Mouse (Mus musculus) spleen, adult 12 weeks (tissue): ENCODE results near the gene Dnajb12.

Source experiments
- DNase-seq: peaks from one replicate; pipeline ENCODE4 v3.0.0; 2022; ENCODE audit warnings: low spot score

Dnajb12 gene

DNA sequence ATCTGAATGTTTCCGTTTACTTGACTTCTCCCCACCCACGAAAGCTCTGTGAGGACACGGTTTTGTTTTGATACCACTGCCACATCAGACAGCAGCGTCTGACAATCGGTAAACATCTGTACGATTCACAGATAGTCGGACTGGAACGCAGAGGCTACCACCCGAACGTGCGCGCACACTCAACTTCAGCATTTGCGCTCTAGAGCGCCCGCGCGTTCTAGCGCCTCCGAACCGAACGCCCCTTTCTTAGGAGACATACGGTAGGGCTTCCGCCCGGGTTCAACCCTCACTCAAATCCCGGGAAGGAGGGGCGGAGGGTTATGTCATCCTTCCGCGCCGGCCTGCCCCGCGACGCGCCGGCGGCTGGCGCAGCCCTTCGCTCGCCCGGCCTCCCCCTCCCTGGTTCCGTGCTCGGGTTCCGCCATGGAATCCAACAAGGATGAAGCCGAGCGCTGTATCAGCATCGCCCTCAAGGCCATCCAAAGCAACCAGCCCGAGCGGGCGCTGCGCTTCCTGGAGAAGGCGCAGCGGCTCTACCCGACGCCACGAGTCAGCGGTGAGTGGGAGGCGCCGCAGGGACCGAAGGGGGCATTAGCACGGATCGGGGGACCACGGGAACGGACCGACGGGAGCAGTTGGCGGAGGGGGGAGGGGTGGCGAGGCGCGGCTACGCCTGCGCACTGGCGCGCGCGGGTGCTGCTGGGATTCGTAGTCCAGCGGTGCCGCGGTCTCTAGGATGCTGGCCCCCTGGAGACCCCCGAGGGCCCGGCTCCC lies at the start of gene Dnajb12:
Gene Dnajb12 (plus strand): TSS at position 302 of the 774 bp plus-strand sequence.
- DNase-seq: peak; percentile 89

DNA sequence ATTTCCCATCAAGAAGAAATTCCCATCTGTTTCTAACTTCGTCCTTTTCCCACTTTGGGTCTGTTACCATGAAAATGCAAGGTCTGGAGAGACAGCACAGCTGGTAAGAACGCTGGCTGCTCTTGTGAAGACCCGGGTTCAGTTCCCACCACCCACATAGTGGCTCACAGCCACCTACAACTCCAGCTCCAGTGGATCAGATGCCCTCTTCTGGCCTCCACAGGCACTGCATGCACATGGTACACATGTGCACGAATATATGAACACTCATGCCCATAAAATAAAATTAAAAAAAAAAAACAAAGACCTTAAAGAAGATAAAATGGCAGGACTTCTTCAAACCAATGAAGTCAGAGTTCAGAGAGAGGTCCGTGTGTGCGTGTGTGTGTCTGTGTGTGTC lies 49.5 kb upstream of the Dnajb12 start:
- no peak for DNase-seq

- DNase-seq: no peak
Observed at GRCm38 (mm10) chr10:59831950-59832349, 47.4 kb upstream of the Dnajb12 start.

- DNase-seq: no peak
Observed at GRCm38 (mm10) chr10:59835301-59836155, 43.8 kb upstream of the Dnajb12 start.

GRCm38 (mm10) chr10:59837490-59837889 lies 41.9 kb upstream of the Dnajb12 start:
- no peak for DNase-seq

DNA sequence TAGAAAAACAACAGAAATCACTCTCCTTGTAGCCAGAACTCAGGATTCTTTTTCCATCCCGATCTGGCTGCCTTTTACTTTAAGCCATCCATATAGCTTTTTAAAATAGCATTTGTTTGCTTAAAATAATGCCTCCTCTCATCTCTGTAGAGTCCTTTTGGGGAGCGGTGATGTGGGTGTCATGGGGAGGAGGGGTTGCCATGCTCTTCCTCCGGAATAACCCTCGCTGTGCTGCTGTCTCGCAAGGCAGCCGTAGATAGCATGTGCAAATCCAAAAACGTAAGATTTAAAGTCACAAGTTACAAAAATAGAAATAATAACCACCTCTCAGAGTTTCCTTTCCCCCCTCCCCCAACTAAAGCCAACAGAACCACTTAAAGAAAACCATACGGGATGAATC lies 37.9 kb upstream of the Dnajb12 start:
- no peak for DNase-seq

DNA sequence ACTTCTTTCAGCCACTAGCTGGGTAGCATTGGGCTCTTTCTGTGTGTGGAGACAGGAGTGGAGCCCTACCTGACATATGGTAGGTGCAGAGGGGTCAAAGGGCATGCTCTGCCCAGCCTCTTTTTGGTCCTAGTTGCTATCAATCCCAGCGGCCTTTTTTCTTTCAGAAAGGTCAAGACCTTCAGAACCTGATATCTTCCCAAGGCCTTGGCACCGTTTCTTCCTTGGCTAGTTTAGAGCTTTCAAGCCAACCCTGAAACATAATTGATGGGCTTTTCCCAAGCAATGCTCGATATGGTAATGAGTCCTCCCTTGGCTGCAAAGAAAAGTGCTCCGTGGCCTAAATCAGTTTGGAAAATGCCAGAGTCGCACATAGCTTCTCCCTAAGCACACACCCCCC lies 36.2 kb upstream of the Dnajb12 start:
- DNase-seq: no peak

- no peak for DNase-seq
Observed at GRCm38 (mm10) chr10:59844686-59845085, 34.7 kb upstream of the Dnajb12 start.

GRCm38 (mm10) chr10:59846416-59846815 lies 32.9 kb upstream of the Dnajb12 start:
- no peak for DNase-seq

DNA sequence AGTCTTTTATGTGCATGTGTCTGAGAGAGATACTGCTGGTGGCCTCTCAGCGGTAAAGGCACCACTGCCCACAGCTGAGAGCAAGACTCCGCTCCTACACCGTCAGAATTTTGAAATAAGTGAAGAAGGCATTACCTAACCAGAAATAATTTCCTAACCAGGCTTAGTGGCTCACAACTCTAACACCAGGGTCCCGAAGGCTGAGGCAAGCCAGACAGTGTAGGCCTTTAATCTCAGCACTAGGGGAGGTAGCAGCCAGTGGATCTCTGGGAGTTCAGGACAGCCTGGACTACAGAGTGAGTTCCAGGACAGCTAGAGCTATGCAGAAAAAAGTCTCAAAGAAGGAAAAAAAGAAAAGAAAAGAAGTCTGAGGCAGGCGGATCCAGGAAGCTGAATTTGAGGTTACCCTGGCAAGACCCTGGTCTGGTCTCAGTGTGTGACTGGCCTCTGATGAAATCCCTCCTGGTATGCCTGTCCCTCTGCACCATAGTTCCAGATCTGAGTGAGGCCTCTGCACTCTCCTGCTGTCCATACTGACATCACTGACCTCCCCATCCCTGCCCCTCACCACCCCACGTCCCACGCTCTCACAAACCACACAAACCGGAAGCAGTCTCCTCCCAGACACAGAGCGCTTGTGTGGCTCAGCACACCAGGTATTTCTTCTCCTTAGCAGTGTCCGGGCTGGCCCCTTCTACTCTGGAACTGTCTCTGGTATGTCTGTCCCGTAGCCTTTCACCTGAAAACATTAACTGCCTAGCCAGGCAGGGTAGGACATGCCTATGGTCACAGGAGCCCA lies 31.1 kb upstream of the Dnajb12 start:
- DNase-seq: no peak

DNA sequence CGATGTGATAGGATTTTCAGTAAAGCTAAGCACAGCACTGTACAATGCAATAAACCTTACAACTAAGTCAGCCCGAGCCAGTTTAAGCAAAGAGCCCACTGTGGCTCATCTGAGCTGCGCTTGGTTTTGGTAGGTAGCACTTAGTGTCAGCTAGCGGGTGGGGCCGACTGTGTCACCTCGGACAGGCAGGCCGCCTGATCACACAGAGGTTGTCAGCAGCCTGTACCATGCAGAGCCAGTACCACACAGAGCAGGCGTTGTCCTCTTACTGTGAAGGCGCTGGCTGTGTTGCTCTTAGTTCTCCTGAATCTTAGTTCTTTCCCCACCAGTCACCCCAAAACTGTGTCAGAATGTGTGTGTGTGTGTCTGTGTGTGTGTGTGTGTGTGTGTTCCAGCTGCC lies 30.4 kb upstream of the Dnajb12 start:
- no peak for DNase-seq

- DNase-seq: no peak
Observed at GRCm38 (mm10) chr10:59849371-59849770, 30.0 kb upstream of the Dnajb12 start.

GRCm38 (mm10) chr10:59857157-59857556 lies 22.2 kb upstream of the Dnajb12 start:
- no peak for DNase-seq

- DNase-seq: no peak
Observed at GRCm38 (mm10) chr10:59860684-59861083, 18.7 kb upstream of the Dnajb12 start.

DNA sequence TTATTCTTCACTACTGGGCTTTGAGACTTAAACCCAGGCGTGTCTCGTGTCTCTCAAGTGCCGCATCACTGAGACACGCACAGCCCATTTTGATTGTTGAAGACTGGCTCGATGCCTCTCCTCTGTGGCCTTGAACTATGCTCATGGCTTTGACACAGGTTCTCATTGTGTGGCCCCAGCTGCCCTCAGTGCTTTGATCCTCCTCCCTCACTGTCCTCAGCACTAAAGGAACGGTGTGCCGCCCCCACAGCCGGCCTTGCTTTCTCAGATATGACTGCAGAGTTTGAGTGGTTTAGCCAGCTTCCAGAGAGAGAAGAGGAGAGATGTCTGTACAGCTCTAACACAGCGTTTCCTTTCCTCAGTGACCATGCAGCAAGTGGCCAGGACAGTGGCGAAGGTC lies 18.2 kb upstream of the Dnajb12 start:
- DNase-seq: no peak

- no peak for DNase-seq
Observed at GRCm38 (mm10) chr10:59862816-59863440, 16.4 kb upstream of the Dnajb12 start.

DNA sequence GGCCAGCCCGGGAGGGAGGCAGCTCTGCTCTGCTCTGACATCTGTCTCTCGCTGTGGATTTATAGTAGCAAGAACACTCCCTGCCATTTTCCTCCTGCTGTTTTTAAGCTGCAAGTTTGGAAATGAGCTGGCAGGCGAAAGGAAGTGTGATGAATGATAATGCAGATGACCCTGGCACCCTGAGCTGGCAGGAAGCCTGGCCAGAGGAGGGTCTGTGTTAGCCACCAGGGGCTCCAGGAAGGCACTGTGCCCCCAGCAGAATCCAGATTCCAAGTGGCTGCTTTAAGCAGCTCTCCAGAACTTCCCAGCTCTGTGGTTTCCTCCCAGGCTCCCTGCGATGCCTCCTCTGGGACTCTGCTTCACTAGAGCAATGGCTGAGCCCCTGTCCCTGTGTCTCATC lies 15.7 kb upstream of the Dnajb12 start:
- no peak for DNase-seq

- DNase-seq: no peak
Observed at GRCm38 (mm10) chr10:59864232-59864875, 15.0 kb upstream of the Dnajb12 start.

GRCm38 (mm10) chr10:59864884-59865726 lies 14.3 kb upstream of the Dnajb12 start:
- DNase-seq: peak; percentile 84

DNA sequence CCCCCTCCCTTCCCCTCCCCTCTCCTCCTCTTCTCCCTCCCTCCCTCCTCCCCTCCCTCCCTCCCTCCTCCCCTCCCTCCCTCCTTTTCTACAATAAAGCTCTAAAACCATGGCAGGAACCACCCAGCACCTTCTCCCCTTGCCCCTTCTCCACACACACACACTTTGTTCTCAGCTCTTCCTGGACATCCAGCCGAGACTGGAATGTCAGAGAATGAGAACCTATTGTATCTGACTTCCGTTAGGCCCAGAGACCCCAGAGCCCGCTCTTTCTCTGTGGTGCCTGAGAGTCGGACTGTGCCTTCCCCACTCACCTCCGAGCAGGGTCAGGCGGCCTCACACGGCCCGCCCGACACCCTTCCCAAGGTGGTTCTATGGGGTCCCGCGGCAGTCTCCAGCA lies 11.1 kb upstream of the Dnajb12 start:
- DNase-seq: no peak

GRCm38 (mm10) chr10:59870038-59870437 lies 9.3 kb upstream of the Dnajb12 start:
- no peak for DNase-seq
